Mouse (Mus musculus) embryonic facial prominence, embryonic 14.5 days (tissue): Measurements from ENCODE around the gene Ppp2r3c. TPM values are rescaled to one million over a fixed set of nuclear protein-coding genes. Genes with fewer than 3 reads are reported as not detected.
"Not testable (repeated sequence)": the region's sequence is repeated elsewhere in the genome, so short reads cannot be mapped to it uniquely, and the experiment has no call there.

Experiments used
- ATAC-seq: fragments of 200-750 bp; cut with Nextera tagmentation; 2 replicates; pipeline ENCODE4 v1.8.0; 2017; ENCODE audit warnings: low read depth, moderate number of reproducible peaks, moderate TSS enrichment
- DNase-seq: peaks from one replicate; pipeline ENCODE4 v3.0.0-alpha.2; 2015; ENCODE audit warnings: low spot score
- H3K27ac ChIP-seq: fragments of 300-500 bp; sonication (generic); replicated peaks from 2 replicates; pipeline ENCODE4 v1.5.1; 2014; ENCODE audit warnings: low read depth, mild to moderate bottlenecking, low read length, moderate library complexity
- H3K27me3 ChIP-seq: fragments of 300-500 bp; sonication (generic); replicated peaks from 2 replicates; pipeline ENCODE4 v1.6.1; 2014; ENCODE audit warnings: low read length; ENCODE audit not compliant: control insufficient read depth, insufficient read depth
- H3K36me3 ChIP-seq: fragments of 300-500 bp; sonication (generic); 2 replicates; pipeline ENCODE4 v1.6.1; 2014; ENCODE audit warnings: low read length, mixed read lengths; ENCODE audit not compliant: control insufficient read depth, insufficient read depth
- H3K4me1 ChIP-seq: fragments of 300-500 bp; sonication (generic); 2 replicates; pipeline ENCODE4 v1.6.1; 2014; ENCODE audit warnings: antibody characterized with exemption, low read length; ENCODE audit not compliant: control insufficient read depth, insufficient read depth
- H3K4me2 ChIP-seq: fragments of 300-500 bp; sonication (generic); 2 replicates; pipeline ENCODE4 v1.6.1; 2014; ENCODE audit warnings: low read depth, mild to moderate bottlenecking, low read length, moderate library complexity, mixed read lengths
- H3K4me3 ChIP-seq: fragments of 300-500 bp; sonication (generic); 2 replicates; pipeline ENCODE4 v1.5.1; 2014; ENCODE audit warnings: low read depth, mild to moderate bottlenecking, low read length
- H3K9ac ChIP-seq: fragments of 300-500 bp; sonication (generic); 2 replicates; pipeline ENCODE4 v1.6.1; 2014; ENCODE audit warnings: low read depth, mild to moderate bottlenecking, low read length, moderate library complexity, mixed read lengths
- H3K9me3 ChIP-seq: fragments of 300-500 bp; sonication (generic); 2 replicates; pipeline ENCODE4 v1.6.1; 2016; ENCODE audit warnings: low read length; ENCODE audit not compliant: control insufficient read depth
- WGBS: fragments of 180-500 bp; shearing (Covaris S2); extraction: QIAGEN DNeasy Blood & Tissue Kit; methylation state at CpG from one replicate; pipeline ENCODE4 v1.1.7; 2014; 5-methylcytosine and 5-hydroxymethylcytosine counted together
- polyA plus RNA-seq: library from polyadenylated mRNA; unstranded; fragments of >200 nt; fragmentation: Nextera tagmentation; extraction: Ambion mirVana; gene quantifications from 2 replicates; pipeline ENCODE4 v1.2.1, GENCODE M21; 2014

Gene Ppp2r3c
- polyA plus RNA-seq = 12.4 and 12.6 TPM in 2 replicates

DNA sequence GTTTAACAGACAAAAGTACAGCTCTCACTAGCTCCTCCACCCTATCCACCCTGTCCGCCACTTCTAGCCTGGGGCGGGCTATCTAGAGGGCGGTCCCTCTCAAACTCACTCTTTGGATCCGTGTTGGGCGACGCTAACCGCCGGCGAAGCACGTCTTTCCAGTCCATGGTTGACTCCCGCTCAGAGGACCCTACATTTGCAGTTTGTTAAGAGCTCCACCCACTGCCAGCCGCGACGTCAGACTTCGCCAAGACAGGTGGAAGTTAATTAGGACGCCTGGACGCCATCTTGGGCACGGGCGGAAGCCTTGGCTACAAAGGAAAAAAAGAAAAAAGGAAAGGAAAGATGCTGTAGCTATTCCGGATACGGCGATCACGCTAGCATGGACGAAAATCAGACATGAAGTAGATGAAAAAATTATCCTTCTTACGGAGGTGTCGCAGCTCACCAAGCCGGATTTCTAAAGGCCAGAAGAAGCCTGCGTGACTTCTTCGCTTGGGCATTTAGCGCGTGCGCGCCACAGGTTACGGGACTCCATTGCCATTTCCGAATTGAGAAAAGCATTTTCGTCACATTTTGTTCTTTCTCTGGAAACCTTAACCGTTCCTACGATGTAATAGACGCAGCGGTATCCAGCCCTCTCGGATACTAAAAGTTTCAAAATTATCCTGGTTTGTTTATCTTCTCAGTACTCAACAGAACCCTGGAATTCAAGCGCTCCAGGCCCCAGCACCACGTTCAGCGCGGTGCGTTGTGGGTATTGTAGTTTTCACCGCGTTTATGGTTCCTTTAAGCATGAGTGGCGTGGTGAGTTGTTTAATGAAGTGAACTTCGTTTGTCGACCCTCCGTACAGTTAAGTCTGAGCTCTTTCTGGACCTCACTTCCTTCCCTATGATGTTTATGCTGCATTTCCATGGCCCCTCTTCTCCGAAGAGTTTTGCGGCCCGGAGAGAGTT is at the start of gene Ppp2r3c:
Ppp2r3c (minus strand) TSS at position 514 of the 957 bp plus-strand sequence.
- Histone ChIP-seq H3K4me3 (peak within 1 kb of the TSS; percentile 49), H3K27me3 (no peaks in the 10 kb centered on the region), H3K4me1 (peaks cover 19% of the 10 kb centered on the region), H3K9me3 (no peaks in the 10 kb centered on the region), H3K9ac (peak within 1 kb of the TSS; percentile 78), H3K4me2 (peak within 1 kb of the TSS; percentile 68), H3K27ac (peak within 1 kb of the TSS; percentile 92), H3K36me3 (peaks cover 17% of the 10 kb centered on the region)
- DNase-seq (peak; percentile 98), ATAC-seq (peak; percentile 96)
- under 1% methylated on average over 55 of the region's 55 CpGs for WGBS

DNA sequence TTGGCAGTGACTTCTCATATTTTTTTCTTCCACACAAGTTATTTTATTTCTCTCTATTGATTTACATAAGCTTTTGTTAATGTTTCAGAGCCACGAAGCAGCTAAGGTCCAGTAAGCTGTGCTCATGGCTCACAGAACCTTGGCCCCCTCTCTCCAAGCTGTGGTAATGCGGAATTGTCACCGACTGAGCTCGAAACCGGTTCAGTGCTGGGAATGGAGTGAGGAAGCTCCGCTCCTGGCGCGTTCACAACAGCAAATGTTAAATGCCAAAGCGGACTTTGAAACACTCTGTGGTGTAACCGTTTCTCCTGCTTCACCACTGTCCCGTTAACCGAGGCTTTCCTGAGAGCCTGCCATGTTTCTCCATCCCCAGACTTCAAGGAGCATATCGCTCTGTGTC is 41.8 kb upstream of the Ppp2r3c start:
- DNase-seq = no peak
- no peaks in the 10 kb centered on the region for H3K9me3 ChIP-seq
- peak overlapping the region; percentile 50 for H3K27ac ChIP-seq
- no peak for ATAC-seq
- no peaks in the 10 kb centered on the region for H3K4me1 ChIP-seq
- WGBS = 81% methylated on average over 13 of the region's 13 CpGs
- H3K4me2 ChIP-seq = no peak overlapping the region
- H3K36me3 ChIP-seq = no peaks in the 10 kb centered on the region
- H3K9ac ChIP-seq = no peak overlapping the region
- H3K27me3 ChIP-seq = no peaks in the 10 kb centered on the region
- no peak overlapping the region for H3K4me3 ChIP-seq

DNA sequence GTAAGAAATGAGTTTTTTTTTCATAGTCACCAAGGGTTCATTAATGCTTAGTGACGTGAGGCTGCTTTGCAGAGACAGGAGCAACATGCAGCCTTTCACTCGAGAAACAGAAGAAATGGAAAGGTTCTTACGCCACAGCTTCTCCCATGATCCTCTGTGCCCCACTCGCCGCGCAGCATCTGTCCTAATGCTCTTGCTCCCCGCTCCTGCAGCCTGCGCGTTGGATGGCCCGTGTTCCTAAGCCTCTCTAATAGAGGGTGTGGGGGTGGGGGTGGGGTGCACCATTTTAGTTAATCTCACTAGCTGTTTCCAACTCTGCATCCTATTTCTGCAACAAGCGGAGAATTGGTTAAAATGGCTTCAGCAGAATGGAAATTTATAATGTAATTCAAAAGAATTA is 41.2 kb upstream of the Ppp2r3c start:
- DNase-seq = no peak
- WGBS = 71% methylated on average over 11 of the region's 11 CpGs

DNA sequence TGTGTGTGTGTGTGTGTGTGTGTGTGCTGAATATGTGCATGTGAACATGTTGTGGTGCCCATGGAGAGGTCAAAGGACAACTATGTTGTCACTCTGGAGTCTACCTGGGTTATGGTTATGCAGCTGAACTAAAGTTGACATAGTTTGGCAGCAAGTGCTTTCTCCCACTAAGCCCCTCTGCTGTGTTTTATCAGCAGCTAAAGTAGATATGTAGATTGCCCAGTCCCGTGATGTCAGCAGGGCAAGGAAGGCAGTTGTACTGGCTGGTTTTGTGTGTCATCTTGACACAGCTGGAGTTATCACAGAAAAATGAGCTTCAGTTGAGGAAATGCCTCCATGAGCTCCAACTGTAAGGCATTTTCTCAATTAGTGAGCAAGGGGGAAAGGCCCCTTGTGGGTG is 40.2 kb upstream of the Ppp2r3c start:
- not testable (repeated sequence) for H3K4me1 ChIP-seq, ATAC-seq, H3K27me3 ChIP-seq, H3K4me3 ChIP-seq, H3K36me3 ChIP-seq, H3K9ac ChIP-seq, H3K9me3 ChIP-seq, DNase-seq, H3K27ac ChIP-seq, H3K4me2 ChIP-seq
- 70% methylated on average over 1 of the region's 1 CpGs for WGBS

More for the DNA sequence above, 41.2 kb upstream of the Ppp2r3c start:
- Histone ChIP-seq H3K4me1 (no peaks in the 10 kb centered on the region), H3K27me3 (no peaks in the 10 kb centered on the region), H3K4me3 (no peak overlapping the region), H3K4me2 (no peak overlapping the region), H3K9ac (no peak overlapping the region), H3K9me3 (no peaks in the 10 kb centered on the region), H3K27ac (peak overlapping the region; percentile 50; the same call in 1 of the 2 replicates), H3K36me3 (no peaks in the 10 kb centered on the region)
- no peak for ATAC-seq

DNA sequence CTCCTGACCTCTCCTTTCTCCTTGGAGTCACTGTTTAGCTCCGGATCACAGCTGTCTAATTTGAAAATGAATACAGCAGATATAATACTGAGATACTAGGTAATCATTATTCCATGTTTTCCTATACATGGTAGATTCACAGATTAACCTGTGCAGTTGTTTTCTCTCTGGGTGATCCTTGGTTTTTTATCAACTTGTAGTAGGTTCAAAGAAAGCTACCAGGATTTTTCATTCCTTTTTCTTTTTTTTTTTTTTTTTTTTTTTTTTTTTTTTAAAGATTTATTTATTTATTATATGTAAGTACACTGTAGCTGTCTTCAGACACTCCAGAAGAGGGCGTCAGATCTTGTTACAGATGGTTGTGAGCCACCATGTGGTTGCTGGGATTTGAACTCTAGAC is 35.7 kb upstream of the Ppp2r3c start:
- H3K27ac ChIP-seq, H3K36me3 ChIP-seq, H3K9ac ChIP-seq, H3K4me3 ChIP-seq, H3K4me2 ChIP-seq, DNase-seq, H3K4me1 ChIP-seq, H3K27me3 ChIP-seq, ATAC-seq, H3K9me3 ChIP-seq: not testable (repeated sequence)
- WGBS = 85% methylated on average over 1 of the region's 2 CpGs

DNA sequence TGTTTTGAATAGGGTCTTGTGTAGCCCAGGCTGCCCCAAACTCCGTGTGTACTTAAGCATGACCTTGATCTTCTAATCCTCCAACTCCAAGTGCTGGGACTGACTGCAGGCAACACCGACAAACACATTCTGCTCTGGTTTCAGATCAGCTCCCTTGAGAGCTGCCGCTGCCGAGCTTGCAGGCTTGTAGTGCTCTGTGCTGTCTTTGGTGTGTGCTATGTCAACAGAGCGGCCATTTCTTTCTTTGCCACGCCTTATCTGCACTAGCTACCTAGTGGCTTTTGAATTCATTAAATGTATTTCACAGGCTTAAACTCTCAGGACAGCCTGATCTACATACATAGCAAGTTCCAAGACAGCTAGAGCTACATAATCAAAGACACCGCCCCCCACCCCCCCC is 30.9 kb upstream of the Ppp2r3c start:
- H3K4me1 ChIP-seq = no peaks in the 10 kb centered on the region
- H3K9me3 ChIP-seq = no peaks in the 10 kb centered on the region
- H3K27me3 ChIP-seq = no peaks in the 10 kb centered on the region
- no peak overlapping the region for H3K27ac ChIP-seq
- H3K4me2 ChIP-seq = no peak overlapping the region
- WGBS = 82% methylated on average over 7 of the region's 7 CpGs
- no peak for DNase-seq
- no peak overlapping the region for H3K4me3 ChIP-seq
- 0 out of 2 replicates have a peak, but pooled peaks cover 6% of the 10 kb centered on the region for H3K36me3 ChIP-seq
- H3K9ac ChIP-seq = no peak overlapping the region
- no peak for ATAC-seq

DNA sequence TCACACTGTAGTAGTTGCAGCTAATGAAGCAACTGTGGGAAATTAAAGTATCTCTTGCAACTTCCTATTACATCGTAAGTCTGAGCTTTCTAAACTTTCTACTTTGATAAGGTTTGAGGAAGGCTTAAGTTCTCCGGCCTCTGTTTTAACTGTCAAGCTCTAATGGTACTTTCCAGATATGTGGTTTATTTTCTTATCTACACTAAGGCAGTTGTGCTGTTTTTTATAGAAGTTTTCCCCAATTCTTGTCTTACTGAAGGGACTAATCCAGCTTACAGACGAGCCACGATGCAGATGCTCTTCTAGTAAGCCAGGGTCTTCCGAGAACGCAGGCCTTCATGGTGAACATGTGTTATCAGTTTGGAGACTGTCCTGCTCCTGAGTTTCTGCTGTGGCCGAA is 26.6 kb upstream of the Ppp2r3c start:
- ATAC-seq (no peak), DNase-seq (no peak)
- no peak overlapping the region for H3K4me2 ChIP-seq
- 0 out of 2 replicates have a peak, but pooled peaks cover 7% of the 10 kb centered on the region for H3K36me3 ChIP-seq
- no peaks in the 10 kb centered on the region for H3K27me3 ChIP-seq
- no peak overlapping the region for H3K27ac ChIP-seq
- no peak overlapping the region for H3K9ac ChIP-seq
- no peaks in the 10 kb centered on the region for H3K9me3 ChIP-seq
- H3K4me1 ChIP-seq = no peaks in the 10 kb centered on the region
- no peak overlapping the region for H3K4me3 ChIP-seq
- 90% methylated on average over 7 of the region's 7 CpGs for WGBS

DNA sequence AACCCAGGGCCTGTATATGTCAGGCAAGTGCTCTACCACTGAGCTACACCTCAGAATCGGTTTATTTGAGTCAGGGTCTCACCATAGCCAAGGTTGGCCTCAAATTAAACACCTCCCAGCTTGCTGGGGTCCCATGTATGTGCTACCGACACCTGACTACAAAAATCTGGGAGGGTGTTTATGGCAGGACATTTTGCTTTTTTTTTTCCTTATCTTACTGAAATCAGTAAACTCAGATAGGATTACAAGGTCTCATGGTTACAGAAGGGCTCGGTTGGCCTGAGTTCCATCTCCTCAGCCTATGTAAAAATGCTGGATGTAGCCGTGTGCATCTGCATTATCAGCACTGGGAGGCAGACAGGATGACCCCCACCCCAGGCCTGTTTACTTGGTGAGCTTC is 26.0 kb upstream of the Ppp2r3c start:
- Histone ChIP-seq H3K4me2 (no peak overlapping the region), H3K4me3 (no peak overlapping the region), H3K9ac (no peak overlapping the region), H3K27ac (no peak overlapping the region), H3K27me3 (no peaks in the 10 kb centered on the region), H3K36me3 (0 out of 2 replicates have a peak, but pooled peaks cover 7% of the 10 kb centered on the region), H3K4me1 (no peaks in the 10 kb centered on the region), H3K9me3 (no peaks in the 10 kb centered on the region)
- ATAC-seq (no peak), DNase-seq (no peak)
- WGBS = 90% methylated on average over 4 of the region's 4 CpGs
